ENCODE assay signal across 10 mouse cellular contexts in genomic region chr15:80317841-80318530, GRCm38 (mm10). TPM values are rescaled to one million over a fixed set of nuclear protein-coding genes. Genes with fewer than 3 reads are reported as not detected.
DNase-seq lines count a peak whose midpoint lies in the region; TF ChIP-seq lines count a peak whose summit lies in the region.
"Had no signal": no experiment of that assay in that cellular context is flagged by ENCODE, and none has a peak within 500 bp of the region (broad histone marks: within the 10 kb centered on the region; RNA-seq: fewer than 3 reads in every experiment).

No protein-coding gene starts in this region.

- no peak for TF ChIP-seq CTCF in brain, embryonic 14.5 days (IDR thresholded peaks at IDR 0.05; ENCODE audit: borderline replicate concordance, extremely low read depth, insufficient read depth, insufficient read length)

- intact Hi-C loops in heart, postnatal 25 days (cut with DNase I): no loop called here

- no peak for TF ChIP-seq POLR2A in brain, embryonic 14.5 days (IDR thresholded peaks at IDR 0.05; ENCODE audit: borderline replicate concordance, extremely low read depth, insufficient read depth, insufficient read length, poor library complexity, severe bottlenecking)

- peak; percentile 36 for DNase-seq in adrenal gland, adult 2 months
- DNase-seq in adrenal gland, postnatal 14 days: no peak
- DNase-seq in heart, adult 18-20 months: peak; percentile 8 to 22
- no peak for DNase-seq in heart, postnatal 25 days (ENCODE audit: low spot score)
- peak; percentile 81 for DNase-seq in 3134 (ENCODE audit: extremely low read depth, insufficient read length, low spot score)
- DNase-seq in brain, embryonic 14.5 days (ENCODE audit: low read depth): peak; percentile 52
- DNase-seq in ovary, postnatal 14 days (ENCODE audit: low spot score): no peak
- DNase-seq in testis, postnatal 14 days (ENCODE audit: low spot score): no peak

RNA-seq across cellular contexts. Expression of gene Cacna1i, which starts 30.9 kb away (rescaled TPM):
- total RNA-seq in adrenal gland, adult 2 months (2021): 1 to 10 TPM in 1 of 2 experiments, under 1 TPM in 1; 0.46 to 1.1 TPM
- polyA plus RNA-seq in adrenal gland, adult 2 months (2012; rRNA removed): 0.81 and 0.85 TPM in 2 replicates
- 0.63 and 0.83 TPM in 2 replicates for total RNA-seq in adrenal gland, postnatal 14 days (2021)
- total RNA-seq in heart, adult 18-20 months (2021): under 1 TPM in 1 of 2 experiments, not detected in 1; 0.18 TPM
- total RNA-seq in heart, postnatal 25 days (2021): under 1 TPM in 1 of 2 experiments, not detected in 1; 0.36 TPM
- 3.1 and 6.5 TPM in 2 replicates for polyA plus RNA-seq in brain, embryonic 14.5 days (2012; rRNA removed)
- total RNA-seq: hematopoietic stem cell, adult 5-6 weeks had no signal
- polyA plus RNA-seq: embryonic facial prominence, embryonic 13.5 days had no signal

RNA-seq across cellular contexts. Expression of gene Rps19bp1, which starts 53.9 kb away (rescaled TPM):
- total RNA-seq in adrenal gland, adult 2 months (2021): 10 to 100 TPM; 41.8 to 45.8 TPM
- polyA plus RNA-seq in adrenal gland, adult 2 months (2012; rRNA removed): 20.0 and 21.3 TPM in 2 replicates
- 34.7 and 35.1 TPM in 2 replicates for total RNA-seq in adrenal gland, postnatal 14 days (2021)
- total RNA-seq in heart, adult 18-20 months (2021): 10 to 100 TPM; 17.0 to 17.4 TPM
- 10 to 100 TPM; 15.5 to 15.9 TPM for total RNA-seq in heart, postnatal 25 days (2021)
- 51.4 and 54.7 TPM in 2 replicates for polyA plus RNA-seq in brain, embryonic 14.5 days (2012; rRNA removed)

Comparison
In these comparisons a context has a peak if more than half of its experiments do, and no peak if none do; other contexts are left out.
1. DNase-seq: peak in adrenal gland, adult 2 months (single experiment), heart, adult 18-20 months (2 of 2), 3134 (single experiment) and brain, embryonic 14.5 days (single experiment); none in adrenal gland, postnatal 14 days (single experiment), heart, postnatal 25 days (single experiment), ovary, postnatal 14 days (single experiment) and testis, postnatal 14 days (single experiment).